Mouse (Mus musculus): Measurements from ENCODE around the gene Otog.

Otog gene

DNA sequence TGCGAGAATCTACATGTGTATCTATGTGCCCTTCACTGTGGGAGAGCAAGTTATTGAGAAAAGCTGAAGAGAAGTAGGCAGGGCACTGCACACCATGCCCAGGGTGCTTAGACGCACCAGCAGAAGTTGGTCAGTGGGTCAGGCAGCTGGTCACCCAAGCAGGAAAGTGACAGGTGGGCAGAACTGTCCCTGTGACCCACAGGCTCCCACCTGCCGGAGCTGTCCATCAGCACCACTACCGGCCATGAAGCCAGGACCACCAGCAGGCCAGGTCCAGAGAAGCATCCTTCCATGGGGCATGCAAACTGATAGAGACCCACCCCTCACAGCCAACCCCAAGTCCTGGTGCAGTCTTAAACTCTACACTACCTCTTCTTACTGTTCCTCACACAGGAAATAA lies 106.9 kb downstream of the Otog start:
- in situ Hi-C loops (cut with MboI; ENCODE audit: unreplicated experiment in 2 of 2): no loop called here

- in situ Hi-C loops (cut with MboI; ENCODE audit: unreplicated experiment in 2 of 2): no loop called here
Observed at GRCm38 (mm10) chr7:46348813-46349212, 108.0 kb downstream of the Otog start.

DNA sequence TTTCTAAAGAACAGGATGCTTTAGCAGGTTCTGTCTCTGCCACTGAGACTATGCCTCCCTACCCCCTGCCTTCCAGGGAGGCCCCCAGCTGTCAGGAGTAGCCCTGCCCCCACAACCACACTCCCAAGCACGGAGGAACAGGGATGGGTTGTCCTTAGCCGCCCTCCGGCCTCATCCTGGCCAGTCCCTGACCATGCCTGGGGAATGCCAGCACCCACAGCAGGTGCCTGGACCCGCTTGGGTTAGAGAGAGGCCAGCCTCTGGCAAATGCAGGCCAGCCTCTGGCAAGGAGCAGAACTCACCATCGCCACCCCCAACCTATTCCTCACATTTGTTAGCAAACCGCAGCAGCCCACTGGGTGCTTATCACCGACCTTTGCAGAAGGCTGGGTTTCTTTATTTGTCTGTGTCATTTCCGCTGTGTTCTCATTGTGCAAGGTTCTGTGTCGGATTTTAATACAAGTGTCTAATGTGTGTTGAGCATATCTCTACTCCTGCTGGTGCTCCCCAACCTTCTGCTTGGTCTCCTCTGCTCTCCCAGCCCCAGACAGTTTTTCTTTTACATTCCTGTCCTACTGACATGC lies 109.4 kb downstream of the Otog start:
- in situ Hi-C loops (cut with MboI; ENCODE audit: unreplicated experiment in 2 of 2): no loop called here

- in situ Hi-C loops (cut with MboI; ENCODE audit: unreplicated experiment in 2 of 2): no loop called here
Observed at GRCm38 (mm10) chr7:46352748-46353147, 112.0 kb downstream of the Otog start.

GRCm38 (mm10) chr7:46353216-46353615 lies 112.4 kb downstream of the Otog start:
- in situ Hi-C loops (cut with MboI; ENCODE audit: unreplicated experiment in 2 of 2): no loop called here

DNA sequence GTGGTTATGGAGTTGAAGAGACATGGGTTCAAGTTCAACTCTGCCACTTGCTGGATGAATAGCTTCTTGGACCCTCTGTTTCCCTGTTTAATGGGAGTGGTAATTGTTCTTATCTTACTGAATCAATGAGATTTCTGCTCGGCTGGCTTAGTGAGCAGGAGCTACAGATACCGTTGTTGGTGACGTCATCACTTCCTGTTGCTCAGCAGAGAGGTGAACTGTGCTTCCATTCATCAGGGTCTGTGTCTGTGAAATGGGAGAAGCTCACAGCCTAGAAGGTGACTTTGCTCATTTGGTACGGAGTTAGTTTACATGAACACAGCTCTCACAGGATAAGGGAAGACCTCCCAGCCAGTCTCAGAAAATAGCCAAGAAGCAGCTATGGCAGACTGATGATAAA lies 113.1 kb downstream of the Otog start:
- in situ Hi-C loops (cut with MboI; ENCODE audit: unreplicated experiment in 2 of 2): no loop called here

All from v-Abl transformed pro-B cells (cell line).